Mouse (Mus musculus): ENCODE measurements around the gene Esyt1. TPM values are rescaled to one million over a fixed set of nuclear protein-coding genes. Genes with fewer than 3 reads are reported as not detected.

Esyt1 gene
- polyA plus RNA-seq, 1 experiment from 2014 or later = 26.6 TPM

DNA sequence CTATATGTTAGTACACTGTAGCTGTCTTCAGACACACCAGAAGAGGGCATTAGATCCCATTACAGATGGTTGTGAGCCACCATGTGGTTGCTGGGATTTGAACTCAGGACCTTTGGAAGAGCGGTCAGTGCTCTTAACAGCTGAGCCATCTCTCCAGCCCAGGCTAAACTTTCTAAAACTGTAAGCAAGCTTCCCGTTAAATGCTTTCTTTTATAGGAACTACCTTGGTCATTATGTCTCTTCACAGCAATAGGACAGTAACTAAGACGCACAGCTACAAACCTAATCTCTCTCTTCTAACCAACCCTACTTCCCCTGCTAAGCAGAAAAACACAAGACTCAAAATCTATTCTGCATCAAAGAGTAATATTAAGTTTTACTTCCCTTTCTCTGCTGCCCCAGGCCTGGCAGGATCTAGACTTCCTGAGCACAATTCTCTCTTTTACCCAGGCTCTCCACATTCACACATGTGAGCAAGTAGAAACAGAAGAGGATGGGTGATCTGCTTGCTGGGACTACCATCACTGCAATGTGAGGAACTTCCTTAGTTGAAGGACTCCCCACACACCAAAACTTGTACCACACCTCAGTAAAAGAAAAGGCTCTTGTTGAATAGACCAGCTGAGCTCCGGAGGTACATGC lies 10.1 kb upstream of the Esyt1 start:
- no peak for ATAC-seq (ENCODE audit: low FRiP score, low read depth)
- Histone ChIP-seq H3K9me3 (no peaks in the 10 kb centered on the region), H3K9ac (replicated peaks) (no peak overlapping the region; the same call in 1 of the 2 replicates), H3K4me3 (peak overlapping the region; percentile 10; the same call in 1 of the 2 replicates), H3K27me3 (no peaks in the 10 kb centered on the region), H3K4me2 (replicated peaks) (peak overlapping the region; percentile 42), H3K27ac (replicated peaks) (no peak overlapping the region), H3K4me1 (no peaks in the 10 kb centered on the region), H3K36me3 (no peaks in the 10 kb centered on the region)
- WGBS = 76% methylated on average over 4 of the region's 4 CpGs

- no peaks in the 10 kb centered on the region for H3K9me3 ChIP-seq
- H3K4me1 ChIP-seq = no peaks in the 10 kb centered on the region
- 75% methylated on average over 2 of the region's 2 CpGs for WGBS
- H3K4me3 ChIP-seq = no peak overlapping the region
- H3K27ac ChIP-seq (replicated peaks) = no peak overlapping the region
- no peak overlapping the region for H3K4me2 ChIP-seq (replicated peaks)
- no peak for ATAC-seq (ENCODE audit: low FRiP score, low read depth)
- no peaks in the 10 kb centered on the region for H3K36me3 ChIP-seq
- no peaks in the 10 kb centered on the region for H3K27me3 ChIP-seq
- H3K9ac ChIP-seq (replicated peaks) = no peak overlapping the region
Observed at GRCm38 (mm10) chr10:128535206-128535605, 9.5 kb upstream of the Esyt1 start.

- Histone ChIP-seq H3K4me2 (replicated peaks) (peak overlapping the region; percentile 87), H3K9me3 (no peaks in the 10 kb centered on the region), H3K36me3 (no peaks in the 10 kb centered on the region), H3K27me3 (peaks cover 52% of the 10 kb centered on the region), H3K4me1 (peaks cover 18% of the 10 kb centered on the region; the same call in 1 of the 2 replicates), H3K4me3 (peak overlapping the region; percentile 55), H3K27ac (replicated peaks) (no peak overlapping the region), H3K9ac (replicated peaks) (no peak overlapping the region; the same call in 1 of the 2 replicates)
- no peak for ATAC-seq (ENCODE audit: low FRiP score, low read depth)
- WGBS = 32% methylated on average over 28 of the region's 28 CpGs
Observed at GRCm38 (mm10) chr10:128526366-128527356, 990 bp upstream of the Esyt1 start.

- Histone ChIP-seq H3K9ac (replicated peaks) (peak overlapping the region; percentile 63), H3K4me3 (peak overlapping the region; percentile 55), H3K4me1 (peaks cover 18% of the 10 kb centered on the region; the same call in 1 of the 2 replicates), H3K27ac (replicated peaks) (peak overlapping the region; percentile 60), H3K4me2 (replicated peaks) (peak overlapping the region; percentile 87), H3K9me3 (no peaks in the 10 kb centered on the region), H3K36me3 (no peaks in the 10 kb centered on the region), H3K27me3 (peaks cover 52% of the 10 kb centered on the region)
- under 1% methylated on average over 58 of the region's 58 CpGs for WGBS
- ATAC-seq (ENCODE audit: low FRiP score, low read depth) = peak; percentile 57
Observed at GRCm38 (mm10) chr10:128524732-128525662, 674 bp downstream of the Esyt1 start.

DNA sequence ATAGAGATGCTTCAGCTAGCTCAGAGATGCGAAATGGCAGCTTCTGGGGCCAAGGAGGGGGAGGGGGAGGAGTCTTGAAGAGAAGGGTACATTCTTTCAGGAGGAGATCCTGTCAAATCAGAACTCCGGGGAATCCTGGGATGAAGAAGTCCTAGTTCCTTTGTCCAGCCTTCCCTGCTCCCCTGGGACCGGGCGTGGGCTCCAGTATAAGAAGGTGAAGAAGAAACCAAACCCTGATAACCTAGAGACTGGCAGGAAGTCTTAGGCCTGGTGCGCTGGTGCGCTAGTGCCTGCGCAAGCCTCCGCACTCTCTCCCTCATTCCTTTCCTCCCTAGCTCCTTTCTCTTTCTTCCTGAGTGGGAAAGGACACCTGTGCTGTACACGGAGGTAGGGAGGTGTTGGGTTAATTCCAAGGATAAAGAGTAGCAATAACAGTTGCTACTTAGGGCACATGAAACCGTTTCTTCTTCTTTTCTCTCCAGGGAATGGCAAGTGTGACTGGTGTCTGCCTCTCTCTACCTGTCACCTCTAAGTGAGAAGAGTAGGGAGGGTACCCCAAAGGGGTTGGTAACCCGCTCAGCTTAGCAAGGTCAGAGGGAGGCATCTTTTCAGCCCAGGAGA lies 1.4 kb downstream of the Esyt1 start:
- Histone ChIP-seq H3K36me3 (no peaks in the 10 kb centered on the region), H3K4me2 (replicated peaks) (peak overlapping the region; percentile 87), H3K27me3 (peaks cover 53% of the 10 kb centered on the region), H3K9me3 (no peaks in the 10 kb centered on the region), H3K9ac (replicated peaks) (peak overlapping the region; percentile 63), H3K4me3 (peak overlapping the region; percentile 55), H3K4me1 (peaks cover 18% of the 10 kb centered on the region; the same call in 1 of the 2 replicates), H3K27ac (replicated peaks) (no peak overlapping the region; the same call in 1 of the 2 replicates)
- 9% methylated on average over 11 of the region's 11 CpGs for WGBS
- no peak for ATAC-seq (ENCODE audit: low FRiP score, low read depth)

DNA sequence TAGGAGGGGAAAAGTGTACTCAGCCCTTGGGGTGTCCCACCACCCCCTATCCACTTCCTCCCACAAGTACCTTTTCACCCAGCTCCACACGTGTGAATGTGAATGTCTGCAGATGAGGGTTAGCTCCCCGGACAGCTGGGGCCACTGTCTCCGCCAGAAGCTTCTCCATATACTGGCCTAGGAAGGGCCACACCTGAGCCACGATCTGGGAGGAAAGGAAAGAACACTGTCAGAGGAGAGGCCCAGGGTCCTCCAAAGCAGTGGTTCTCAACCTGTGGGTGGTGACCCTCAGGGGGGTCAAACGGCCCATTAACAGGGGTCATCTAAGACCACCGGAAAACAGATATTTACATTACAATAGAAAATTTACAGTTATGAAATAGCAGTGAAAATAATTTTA lies 3.3 kb downstream of the Esyt1 start:
- Histone ChIP-seq H3K9me3 (no peaks in the 10 kb centered on the region), H3K4me2 (replicated peaks) (no peak overlapping the region), H3K9ac (replicated peaks) (no peak overlapping the region), H3K36me3 (peaks cover 3% of the 10 kb centered on the region; the same call in 1 of the 2 replicates), H3K4me3 (no peak overlapping the region), H3K27ac (replicated peaks) (no peak overlapping the region), H3K27me3 (peaks cover 60% of the 10 kb centered on the region), H3K4me1 (peaks cover 18% of the 10 kb centered on the region; the same call in 1 of the 2 replicates)
- ATAC-seq (ENCODE audit: low FRiP score, low read depth) = no peak
- 82% methylated on average over 6 of the region's 6 CpGs for WGBS

DNA sequence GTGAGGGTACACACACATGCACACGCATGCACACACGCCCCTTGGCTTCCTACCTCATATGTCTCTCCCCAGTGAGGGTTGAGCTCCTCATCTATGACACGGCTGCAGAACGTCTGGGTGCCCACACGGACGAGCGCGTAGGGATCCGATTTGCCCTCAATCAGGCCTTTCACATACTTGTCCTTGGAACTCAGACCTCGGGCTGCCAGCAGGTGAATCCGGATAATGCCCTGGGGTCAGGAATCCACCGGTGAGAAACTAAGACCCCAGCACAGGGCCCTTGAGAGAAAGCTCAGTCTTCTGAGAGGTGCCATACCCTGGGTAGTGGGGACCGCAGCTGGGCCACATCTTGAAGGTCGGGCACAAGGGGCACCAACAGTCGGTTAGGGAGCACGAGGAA lies 5.1 kb downstream of the Esyt1 start:
- no peak overlapping the region for H3K9ac ChIP-seq (replicated peaks)
- peaks cover 3% of the 10 kb centered on the region; the same call in 1 of the 2 replicates for H3K36me3 ChIP-seq
- H3K4me3 ChIP-seq = no peak overlapping the region
- H3K4me1 ChIP-seq = peaks cover 12% of the 10 kb centered on the region; the same call in 1 of the 2 replicates
- 85% methylated on average over 16 of the region's 16 CpGs for WGBS
- no peak for ATAC-seq (ENCODE audit: low FRiP score, low read depth)
- no peak overlapping the region for H3K4me2 ChIP-seq (replicated peaks)
- peaks cover 70% of the 10 kb centered on the region for H3K27me3 ChIP-seq
- H3K27ac ChIP-seq (replicated peaks) = no peak overlapping the region
- H3K9me3 ChIP-seq = no peaks in the 10 kb centered on the region

DNA sequence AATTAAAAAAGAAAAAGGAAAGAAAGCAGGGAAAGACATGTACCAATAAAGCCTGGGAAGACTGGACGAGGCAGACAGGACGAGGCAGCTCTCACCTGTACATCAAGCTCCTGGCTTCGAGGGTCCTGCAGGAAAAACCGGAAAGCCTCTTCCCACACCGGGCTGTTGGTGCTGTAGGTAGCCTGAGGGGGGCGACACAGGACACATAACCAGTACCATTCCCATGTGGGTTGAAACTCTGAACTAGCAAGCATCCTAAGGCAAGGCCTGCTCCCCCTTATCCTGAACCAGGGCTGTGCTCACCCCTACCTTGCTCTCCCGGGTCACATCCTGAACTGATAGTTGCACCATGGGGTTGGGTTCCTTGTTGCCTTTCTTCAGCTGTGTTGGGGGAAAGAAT lies 6.8 kb downstream of the Esyt1 start:
- Histone ChIP-seq H3K27me3 (peaks cover 62% of the 10 kb centered on the region), H3K36me3 (peaks cover 6% of the 10 kb centered on the region; the same call in 1 of the 2 replicates)

GRCm38 (mm10) chr10:128516677-128517076 lies 9.0 kb downstream of the Esyt1 start:
- Histone ChIP-seq H3K9me3 (no peaks in the 10 kb centered on the region), H3K4me1 (no peaks in the 10 kb centered on the region), H3K4me2 (replicated peaks) (no peak overlapping the region), H3K9ac (replicated peaks) (no peak overlapping the region), H3K36me3 (peaks cover 6% of the 10 kb centered on the region; the same call in 1 of the 2 replicates), H3K4me3 (no peak overlapping the region), H3K27me3 (peaks cover 42% of the 10 kb centered on the region), H3K27ac (replicated peaks) (no peak overlapping the region)
- 15% methylated on average over 6 of the region's 6 CpGs for WGBS
- no peak for ATAC-seq (ENCODE audit: low FRiP score, low read depth)

More for the DNA sequence above, 6.8 kb downstream of the Esyt1 start:
- Histone ChIP-seq H3K9ac (replicated peaks) (no peak overlapping the region), H3K9me3 (no peaks in the 10 kb centered on the region), H3K4me3 (no peak overlapping the region), H3K27ac (replicated peaks) (no peak overlapping the region), H3K4me2 (replicated peaks) (no peak overlapping the region), H3K4me1 (no peaks in the 10 kb centered on the region)
- 73% methylated on average over 7 of the region's 7 CpGs for WGBS
- ATAC-seq (ENCODE audit: low FRiP score, low read depth) = no peak; the same call in 1 of the 2 replicates

- H3K4me1 ChIP-seq = no peaks in the 10 kb centered on the region
- H3K27me3 ChIP-seq = peaks cover 42% of the 10 kb centered on the region
- H3K9me3 ChIP-seq = no peaks in the 10 kb centered on the region
- no peak overlapping the region for H3K9ac ChIP-seq (replicated peaks)
- H3K4me3 ChIP-seq = no peak overlapping the region
- H3K4me2 ChIP-seq (replicated peaks) = no peak overlapping the region
- H3K27ac ChIP-seq (replicated peaks) = no peak overlapping the region
- H3K36me3 ChIP-seq = peaks cover 6% of the 10 kb centered on the region; the same call in 1 of the 2 replicates
- WGBS = 12% methylated on average over 20 of the region's 20 CpGs
- no peak for ATAC-seq (ENCODE audit: low FRiP score, low read depth)
Observed at GRCm38 (mm10) chr10:128516029-128516428, 9.6 kb downstream of the Esyt1 start.

DNA sequence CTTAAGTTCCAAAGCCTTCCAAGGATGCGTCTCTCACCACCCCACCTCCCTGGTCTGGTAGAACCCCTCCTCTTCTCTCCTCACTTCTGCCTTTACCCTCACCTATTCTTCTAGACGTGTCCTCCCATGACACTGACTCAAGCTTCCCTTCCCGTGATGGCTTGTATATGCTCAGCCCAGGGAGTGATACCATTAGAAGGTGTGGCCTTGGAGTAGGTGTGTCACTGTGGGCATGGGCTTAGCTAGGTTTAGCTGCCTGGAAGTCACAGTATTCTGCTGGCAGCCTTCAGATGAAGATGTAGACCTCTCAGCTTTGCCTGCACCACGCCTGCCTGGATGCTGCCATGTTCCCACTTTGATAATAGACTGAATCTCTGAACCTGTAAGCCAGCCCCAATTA lies 10.6 kb downstream of the Esyt1 start:
- no peak overlapping the region for H3K27ac ChIP-seq (replicated peaks)
- WGBS = 84% methylated on average over 4 of the region's 4 CpGs
- no peak for ATAC-seq (ENCODE audit: low FRiP score, low read depth)
- no peaks in the 10 kb centered on the region for H3K9me3 ChIP-seq
- no peak overlapping the region for H3K9ac ChIP-seq (replicated peaks)
- peaks cover 42% of the 10 kb centered on the region for H3K27me3 ChIP-seq
- H3K4me1 ChIP-seq = no peaks in the 10 kb centered on the region
- H3K36me3 ChIP-seq = peaks cover 13% of the 10 kb centered on the region
- no peak overlapping the region for H3K4me3 ChIP-seq
- no peak overlapping the region for H3K4me2 ChIP-seq (replicated peaks)

Data from midbrain, embryonic 12.5 days (tissue).